Mouse (Mus musculus): ENCODE data around the gene Arhgef25. TPM values are rescaled to one million over a fixed set of nuclear protein-coding genes. Genes with fewer than 3 reads are reported as not detected.
A peak's percentile ranks its signal among the peaks of the same experiment; 100 is the strongest.
"Not testable (repeated sequence)": the region's sequence is repeated elsewhere in the genome, so short reads cannot be mapped to it uniquely, and the experiment has no call there.

Arhgef25 gene
- polyA plus RNA-seq, 1 experiment from 2014 or later: 14.3 TPM

DNA sequence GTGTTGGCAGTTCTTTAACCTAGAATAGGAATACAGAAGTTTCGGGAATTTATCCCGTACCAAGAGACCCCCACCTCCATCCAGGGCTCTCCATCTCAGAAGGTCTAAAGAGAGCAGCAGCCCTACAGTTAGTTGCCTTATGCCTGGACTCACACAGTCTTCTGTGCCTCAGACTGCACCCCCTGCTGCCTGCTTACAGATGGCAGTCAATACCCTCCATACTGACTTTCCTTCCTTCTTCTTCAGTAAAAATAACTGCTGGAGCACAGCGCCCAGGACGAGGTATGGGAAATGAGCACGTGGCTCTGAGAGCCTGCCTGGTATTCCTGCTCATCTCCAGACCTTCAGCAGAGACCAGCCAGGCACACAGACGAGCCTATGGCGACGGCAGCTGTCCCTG lies 10.4 kb upstream of the Arhgef25 start:
- Histone ChIP-seq H3K27ac (peak overlapping the region; percentile 62; the same call in 1 of the 2 replicates), H3K4me2 (no peak overlapping the region), H3K4me1 (peaks cover 76% of the 10 kb centered on the region), H3K9ac (no peak overlapping the region), H3K4me3 (no peak overlapping the region), H3K36me3 (peaks cover 82% of the 10 kb centered on the region), H3K9me3 (replicated peaks) (no peaks in the 10 kb centered on the region), H3K27me3 (replicated peaks) (no peaks in the 10 kb centered on the region)
- WGBS (ENCODE audit: insufficient replicate concordance): 76% methylated on average over 8 of the region's 8 CpGs
- ATAC-seq: no peak

DNA sequence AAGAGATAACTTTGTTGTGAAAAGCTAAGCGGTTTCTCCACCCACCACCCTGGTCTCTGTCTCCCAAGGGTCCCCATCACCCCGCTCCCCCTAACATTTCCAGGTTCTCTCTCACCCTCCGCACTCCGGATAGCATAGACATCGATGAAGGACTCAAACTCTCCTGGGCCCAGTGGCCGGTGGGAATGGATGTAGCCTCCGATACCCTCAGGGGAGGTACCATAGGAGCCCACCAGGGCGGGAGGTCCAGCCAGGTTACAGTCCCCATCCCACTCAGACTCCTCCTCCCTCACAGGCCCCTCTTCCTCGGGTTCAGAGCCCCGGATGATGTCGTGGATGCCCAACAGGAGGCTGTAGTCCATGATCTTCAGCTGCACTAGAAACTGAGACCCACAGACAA lies 9.6 kb upstream of the Arhgef25 start:
- H3K27me3 ChIP-seq (replicated peaks): no peaks in the 10 kb centered on the region
- peaks cover 74% of the 10 kb centered on the region for H3K36me3 ChIP-seq
- H3K4me2 ChIP-seq: no peak overlapping the region
- H3K4me3 ChIP-seq: no peak overlapping the region
- H3K9ac ChIP-seq: peak overlapping the region; percentile 42; the same call in 1 of the 2 replicates
- H3K9me3 ChIP-seq (replicated peaks): no peaks in the 10 kb centered on the region
- ATAC-seq: no peak
- 88% methylated on average over 11 of the region's 11 CpGs for WGBS (ENCODE audit: insufficient replicate concordance)
- H3K27ac ChIP-seq: peak overlapping the region; percentile 62; the same call in 1 of the 2 replicates
- peaks cover 74% of the 10 kb centered on the region for H3K4me1 ChIP-seq

DNA sequence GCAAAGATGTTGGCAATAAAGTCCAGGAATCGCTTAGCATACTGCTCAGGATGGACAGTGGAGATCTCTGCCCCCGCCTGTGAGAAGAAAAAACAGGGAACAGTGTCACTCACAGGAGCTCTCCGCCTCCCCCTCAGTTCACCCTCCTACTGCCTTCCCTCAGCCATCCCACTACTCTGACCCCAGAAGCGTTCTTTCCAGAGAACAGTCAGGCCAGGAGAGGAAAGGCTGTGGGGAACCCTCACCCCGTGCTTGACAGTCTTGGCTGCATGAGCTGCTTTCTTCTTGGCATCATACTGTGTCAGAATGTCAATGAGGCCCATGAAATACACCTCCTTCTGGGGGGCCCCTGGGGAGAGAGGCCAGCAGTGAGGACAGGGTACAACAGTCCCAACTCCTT lies 9.2 kb upstream of the Arhgef25 start:
- Histone ChIP-seq H3K4me2 (no peak overlapping the region), H3K27me3 (replicated peaks) (no peaks in the 10 kb centered on the region), H3K4me1 (peaks cover 74% of the 10 kb centered on the region), H3K4me3 (no peak overlapping the region), H3K27ac (peak overlapping the region; percentile 30), H3K36me3 (peaks cover 71% of the 10 kb centered on the region), H3K9me3 (replicated peaks) (no peaks in the 10 kb centered on the region), H3K9ac (peak overlapping the region; percentile 42; the same call in 1 of the 2 replicates)
- 80% methylated on average over 5 of the region's 5 CpGs for WGBS (ENCODE audit: insufficient replicate concordance)
- ATAC-seq: no peak

DNA sequence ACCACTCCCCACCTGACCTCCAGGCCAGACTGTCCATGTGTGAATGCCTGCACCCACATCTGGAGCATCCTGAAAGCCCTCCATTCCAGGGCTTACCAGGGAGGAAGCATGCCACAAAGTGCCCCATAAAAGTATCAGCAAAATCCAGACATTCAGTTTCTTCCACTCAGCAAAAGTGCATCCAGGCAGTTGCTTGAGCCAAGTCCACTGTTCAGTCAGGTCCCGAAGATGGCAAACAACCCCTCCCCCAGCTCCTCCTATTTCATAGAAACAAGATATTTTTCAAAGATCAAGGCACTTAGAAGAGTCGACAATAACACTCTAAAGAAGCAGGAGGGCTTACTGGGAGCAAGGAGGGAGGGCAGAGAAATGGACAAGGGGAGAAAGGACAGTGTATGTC lies 8.6 kb upstream of the Arhgef25 start:
- Histone ChIP-seq H3K9ac (no peak overlapping the region), H3K27me3 (replicated peaks) (no peaks in the 10 kb centered on the region), H3K4me2 (no peak overlapping the region), H3K27ac (peak overlapping the region; percentile 30), H3K4me1 (peaks cover 72% of the 10 kb centered on the region), H3K36me3 (peaks cover 65% of the 10 kb centered on the region), H3K4me3 (no peak overlapping the region), H3K9me3 (replicated peaks) (no peaks in the 10 kb centered on the region)
- no peak for ATAC-seq
- WGBS (ENCODE audit: insufficient replicate concordance): 56% methylated on average over 2 of the region's 2 CpGs

DNA sequence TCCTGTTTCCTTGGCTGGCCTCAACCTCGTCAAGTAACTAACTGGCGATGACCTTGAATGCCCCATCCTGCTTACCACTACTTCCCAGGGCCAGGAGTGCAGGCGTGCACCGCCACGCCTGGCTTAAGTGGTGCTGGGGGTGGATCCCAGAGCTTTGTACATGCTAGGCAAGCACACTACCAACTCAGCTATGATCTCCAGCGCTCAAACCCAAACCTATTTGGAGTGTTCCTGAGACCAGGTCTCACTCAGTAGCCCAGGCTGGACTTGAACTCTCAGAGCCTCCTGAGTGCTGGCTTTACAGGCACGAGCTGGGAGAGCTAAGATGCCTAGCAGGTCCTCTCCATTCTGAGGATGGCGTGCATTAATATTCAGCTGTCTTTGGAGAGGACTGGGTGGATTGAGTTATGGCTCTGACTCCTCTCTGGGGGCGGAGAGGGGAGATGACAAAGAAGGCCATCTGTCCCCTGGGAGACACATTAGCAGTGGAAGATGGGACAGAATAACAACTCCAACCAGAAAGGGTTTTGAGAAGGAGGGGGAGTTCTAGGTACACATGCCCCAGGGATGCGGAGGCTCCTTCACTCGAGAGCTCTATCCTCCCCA lies 7.7 kb upstream of the Arhgef25 start:
- ATAC-seq: no peak
- Histone ChIP-seq H3K27ac (peak overlapping the region; percentile 30; the same call in 1 of the 2 replicates), H3K36me3 (peaks cover 62% of the 10 kb centered on the region), H3K9me3 (replicated peaks) (no peaks in the 10 kb centered on the region), H3K27me3 (replicated peaks) (no peaks in the 10 kb centered on the region), H3K4me3 (no peak overlapping the region), H3K4me1 (peaks cover 72% of the 10 kb centered on the region), H3K4me2 (no peak overlapping the region), H3K9ac (no peak overlapping the region)
- WGBS (ENCODE audit: insufficient replicate concordance): 79% methylated on average over 11 of the region's 11 CpGs

DNA sequence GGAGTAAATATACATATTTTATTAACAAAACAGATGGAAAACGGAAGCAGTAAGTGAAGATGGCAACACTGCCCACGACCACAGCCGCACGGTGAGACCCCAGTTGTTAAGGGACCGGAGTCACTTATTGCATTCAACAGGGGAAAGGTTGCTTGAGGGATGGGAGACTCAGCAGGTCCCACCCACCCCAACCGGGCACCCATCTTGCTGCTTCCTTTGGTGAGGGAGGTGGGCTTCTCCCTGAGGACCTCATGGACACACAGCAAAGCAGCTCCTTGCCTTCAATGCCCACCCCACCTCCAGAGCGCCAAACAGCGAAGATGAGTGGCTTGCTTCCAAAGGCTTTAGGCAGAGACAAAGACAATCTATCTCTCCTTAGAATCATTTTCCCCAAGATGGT lies 7.2 kb upstream of the Arhgef25 start:
- ATAC-seq: no peak
- Histone ChIP-seq H3K4me3 (no peak overlapping the region), H3K36me3 (peaks cover 59% of the 10 kb centered on the region), H3K9ac (no peak overlapping the region), H3K27me3 (replicated peaks) (no peaks in the 10 kb centered on the region), H3K27ac (0 out of 2 replicates have a peak overlapping the region, but pooled peaks have one; percentile 30), H3K4me2 (no peak overlapping the region), H3K9me3 (replicated peaks) (no peaks in the 10 kb centered on the region), H3K4me1 (peaks cover 72% of the 10 kb centered on the region)
- 80% methylated on average over 8 of the region's 8 CpGs for WGBS (ENCODE audit: insufficient replicate concordance)

DNA sequence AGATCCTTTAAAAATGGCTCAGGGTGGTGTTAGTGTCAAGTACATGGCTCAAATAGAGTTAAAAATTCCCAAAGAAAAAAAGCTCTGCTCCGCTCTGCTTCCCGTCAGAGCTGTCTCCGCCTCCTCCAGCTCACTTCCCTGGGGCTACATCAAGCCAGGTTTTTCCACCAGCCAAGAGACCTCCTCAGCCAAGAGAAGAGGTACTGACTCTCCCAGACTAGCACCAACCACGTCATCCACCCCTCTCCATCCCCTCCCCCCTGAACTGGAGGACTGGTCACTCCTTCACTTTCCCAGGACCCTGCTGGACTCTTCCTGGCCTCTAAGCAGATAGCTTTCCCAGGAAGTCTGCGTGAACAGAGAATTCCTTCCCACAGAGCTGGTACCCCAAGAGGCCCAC lies 6.5 kb upstream of the Arhgef25 start:
- H3K4me1 ChIP-seq: peaks cover 74% of the 10 kb centered on the region

DNA sequence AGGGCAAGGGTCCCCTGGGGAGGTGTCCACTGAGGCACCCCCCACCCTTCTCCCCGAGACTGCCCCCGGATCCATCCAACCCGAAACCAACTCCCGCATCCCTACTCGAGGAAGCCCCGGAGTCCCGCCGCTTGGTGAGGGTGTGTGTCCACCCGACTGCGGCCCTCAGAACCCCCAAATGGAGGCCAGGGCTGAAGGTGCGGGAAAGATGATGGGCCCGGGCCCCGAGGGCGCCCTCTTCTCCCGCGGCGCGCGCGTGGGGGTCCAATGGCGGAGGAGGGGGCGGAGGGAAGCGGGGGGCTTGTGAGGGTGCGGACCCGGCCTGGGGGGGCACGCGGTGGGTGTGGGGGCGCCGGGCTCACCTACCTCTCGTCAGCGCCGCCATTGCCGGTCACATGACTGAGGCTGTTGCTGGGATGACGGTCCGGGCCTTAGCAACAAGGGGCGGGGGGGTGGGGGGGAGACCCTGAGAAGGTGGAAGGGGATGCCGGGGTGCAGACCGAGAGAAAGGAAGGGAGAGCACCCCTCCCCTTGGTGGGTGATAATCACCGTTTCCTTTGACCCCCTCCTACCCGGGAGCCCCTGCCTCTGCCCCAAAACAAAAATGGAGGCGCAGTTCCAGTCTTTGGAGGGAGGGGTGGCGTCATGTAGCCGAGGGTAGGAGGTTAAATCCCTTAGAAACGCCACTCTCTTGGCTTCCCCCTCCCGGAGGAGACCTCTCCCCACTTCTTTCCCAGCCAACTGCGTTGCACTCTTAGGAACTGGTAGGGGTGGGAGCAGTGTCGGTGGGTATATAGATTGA lies 5.6 kb upstream of the Arhgef25 start, which contains the start of gene Dtx3:
Gene Dtx3, minus strand, starts transcription at position 401 of the 802 bp plus-strand sequence.
- under 1% methylated on average over 42 of the region's 47 CpGs for WGBS (ENCODE audit: insufficient replicate concordance)
- H3K4me1 ChIP-seq: peaks cover 77% of the 10 kb centered on the region

More for the DNA sequence above, 6.5 kb upstream of the Arhgef25 start:
- H3K4me3 ChIP-seq: peak overlapping the region; percentile 80
- H3K9me3 ChIP-seq (replicated peaks): no peaks in the 10 kb centered on the region
- H3K9ac ChIP-seq: peak overlapping the region; percentile 94
- no peak for ATAC-seq
- peaks cover 52% of the 10 kb centered on the region for H3K36me3 ChIP-seq
- no peaks in the 10 kb centered on the region for H3K27me3 ChIP-seq (replicated peaks)
- H3K4me2 ChIP-seq: peak overlapping the region; percentile 80
- peak overlapping the region; percentile 90 for H3K27ac ChIP-seq
- 61% methylated on average over 5 of the region's 5 CpGs for WGBS (ENCODE audit: insufficient replicate concordance)

DNA sequence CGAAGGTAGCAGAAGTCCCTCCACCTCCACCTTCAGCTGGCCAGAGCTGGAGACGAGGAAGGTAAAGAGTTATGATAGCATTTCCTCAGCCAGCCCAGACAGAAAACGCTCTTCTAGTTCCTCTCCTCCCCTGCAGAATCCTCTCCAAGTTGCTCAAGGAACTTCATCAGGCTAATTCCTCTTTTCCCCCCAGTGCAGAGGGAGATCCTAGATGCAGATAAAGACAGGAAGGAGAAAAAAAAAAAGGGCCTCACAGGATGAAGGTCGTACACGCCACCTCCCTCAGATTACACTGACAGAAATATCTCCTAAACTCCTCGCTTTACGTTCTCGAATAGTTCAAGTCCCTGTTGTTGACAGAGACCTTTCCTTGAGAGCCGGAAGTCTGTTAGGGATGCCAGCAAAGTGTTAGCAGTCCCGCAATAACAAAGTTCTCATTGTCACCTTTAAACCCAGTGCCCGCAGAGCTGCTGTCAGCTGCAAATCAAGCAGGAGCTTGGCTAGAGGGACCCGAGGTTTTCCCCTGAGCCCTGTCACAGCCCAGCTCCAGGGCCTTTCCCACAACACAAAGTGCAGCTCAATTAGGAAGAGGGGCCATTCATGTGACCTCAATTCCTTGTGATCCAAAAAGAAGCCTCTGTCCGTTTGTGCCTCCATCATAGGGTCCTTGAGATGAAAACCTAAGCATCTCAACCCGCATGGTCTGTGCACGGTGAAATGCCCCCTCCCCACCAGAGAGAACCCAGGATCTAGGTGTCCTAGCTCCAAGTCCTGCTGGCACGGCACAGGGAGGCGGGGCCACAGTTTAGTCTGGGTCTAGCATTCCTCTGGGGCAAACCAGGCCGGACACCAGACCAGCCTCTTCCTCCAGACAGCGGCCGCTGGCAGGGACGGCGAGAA lies 4.8 kb upstream of the Arhgef25 start:
- Histone ChIP-seq H3K27me3 (replicated peaks) (no peaks in the 10 kb centered on the region), H3K4me1 (peaks cover 78% of the 10 kb centered on the region), H3K36me3 (peaks cover 35% of the 10 kb centered on the region), H3K9ac (peak overlapping the region; percentile 94), H3K4me2 (peak overlapping the region; percentile 80), H3K4me3 (peak overlapping the region; percentile 80), H3K27ac (peak overlapping the region; percentile 90), H3K9me3 (replicated peaks) (no peaks in the 10 kb centered on the region)
- ATAC-seq: peak; percentile 56
- WGBS (ENCODE audit: insufficient replicate concordance): 6% methylated on average over 22 of the region's 22 CpGs

More for the DNA sequence above, 5.6 kb upstream of the Arhgef25 start, which contains the start of gene Dtx3:
- Histone ChIP-seq H3K27ac (peak within 1 kb of the TSS; percentile 90), H3K27me3 (replicated peaks) (no peaks in the 10 kb centered on the region), H3K36me3 (peaks cover 43% of the 10 kb centered on the region), H3K4me3 (peak within 1 kb of the TSS; percentile 80), H3K9me3 (replicated peaks) (no peaks in the 10 kb centered on the region), H3K4me2 (peak within 1 kb of the TSS; percentile 80), H3K9ac (peak within 1 kb of the TSS; percentile 94)
- ATAC-seq: peak; percentile 36

DNA sequence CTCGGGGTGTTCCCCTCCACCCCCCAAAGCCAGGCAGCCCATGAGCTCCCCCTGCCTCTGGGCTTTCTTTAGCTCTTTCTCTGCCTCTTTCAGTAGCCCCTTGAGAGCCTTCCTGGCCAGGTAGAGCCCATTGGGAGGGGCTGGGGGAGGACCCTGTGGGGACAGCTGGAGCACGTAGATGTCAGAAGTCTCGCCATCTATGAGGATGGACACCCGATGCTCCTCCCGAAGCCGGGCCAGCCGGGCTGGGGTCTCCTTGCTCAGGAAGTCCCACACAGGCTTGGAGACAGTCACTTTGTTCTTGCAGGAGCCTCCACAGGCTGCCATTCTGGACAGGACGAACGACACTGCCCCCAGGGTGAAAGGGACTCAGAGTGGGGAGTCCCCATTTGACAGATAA lies 3.1 kb upstream of the Arhgef25 start:
- H3K9ac ChIP-seq: no peak overlapping the region

DNA sequence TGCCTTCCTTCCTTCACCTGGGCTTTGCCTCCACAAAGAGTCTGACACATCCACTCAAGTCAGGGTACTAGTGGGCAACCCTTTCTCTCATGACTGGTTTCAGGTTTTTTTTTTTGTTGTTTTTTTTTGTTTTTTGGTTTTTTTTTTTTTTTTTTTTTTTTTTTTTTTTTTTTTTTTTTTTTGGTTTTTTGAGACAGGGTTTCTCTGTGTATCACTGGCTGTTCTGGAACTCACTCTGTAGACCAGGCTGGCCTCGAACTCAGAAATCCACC lies 2.1 kb upstream of the Arhgef25 start:
- WGBS (ENCODE audit: insufficient replicate concordance): 79% methylated on average over 1 of the region's 1 CpGs
- H3K4me3 ChIP-seq; H3K9me3 ChIP-seq (replicated peaks); ATAC-seq; H3K4me2 ChIP-seq; H3K9ac ChIP-seq; H3K27me3 ChIP-seq (replicated peaks): not testable (repeated sequence)
- Histone ChIP-seq H3K4me1 (peaks cover 88% of the 10 kb centered on the region), H3K27ac (peak overlapping the region; percentile 93), H3K36me3 (peaks cover 11% of the 10 kb centered on the region)

More for the DNA sequence above, 3.1 kb upstream of the Arhgef25 start:
- Histone ChIP-seq H3K4me2 (peak overlapping the region; percentile 80), H3K36me3 (peaks cover 18% of the 10 kb centered on the region), H3K4me1 (peaks cover 85% of the 10 kb centered on the region), H3K27me3 (replicated peaks) (peaks cover 3% of the 10 kb centered on the region; the same call in 1 of the 2 replicates), H3K27ac (peak overlapping the region; percentile 81), H3K4me3 (no peak overlapping the region), H3K9me3 (replicated peaks) (no peaks in the 10 kb centered on the region)
- WGBS (ENCODE audit: insufficient replicate concordance): 73% methylated on average over 9 of the region's 9 CpGs
- no peak for ATAC-seq
